Mouse (Mus musculus): ENCODE results near the gene Cib3. TPM values are rescaled to one million over a fixed set of nuclear protein-coding genes. Genes with fewer than 3 reads are reported as not detected.

Cib3 gene
- total RNA-seq, 2 experiments from 2014 or later: not detected

DNA sequence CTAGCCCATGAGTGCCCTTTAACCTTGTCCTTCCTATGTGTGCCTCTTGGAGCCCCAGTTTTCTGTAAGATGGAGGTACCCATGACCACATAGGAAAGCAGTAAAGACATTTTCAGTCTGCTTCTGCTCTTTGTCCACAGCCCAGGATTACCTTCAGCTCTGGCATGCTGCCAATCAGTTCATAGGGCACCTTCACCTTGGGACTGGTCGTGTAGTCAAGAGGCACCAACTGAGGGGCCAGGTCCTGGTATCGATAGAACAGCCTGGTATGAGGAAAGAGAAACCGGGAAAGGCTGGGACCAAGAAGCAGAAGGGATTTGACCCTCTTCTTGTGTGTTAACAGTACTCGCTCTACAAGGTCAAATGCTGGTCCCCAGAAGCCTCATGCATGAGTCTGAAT, 2.4 kb downstream of the Cib3 start:
- DNase-seq: no peak

DNA sequence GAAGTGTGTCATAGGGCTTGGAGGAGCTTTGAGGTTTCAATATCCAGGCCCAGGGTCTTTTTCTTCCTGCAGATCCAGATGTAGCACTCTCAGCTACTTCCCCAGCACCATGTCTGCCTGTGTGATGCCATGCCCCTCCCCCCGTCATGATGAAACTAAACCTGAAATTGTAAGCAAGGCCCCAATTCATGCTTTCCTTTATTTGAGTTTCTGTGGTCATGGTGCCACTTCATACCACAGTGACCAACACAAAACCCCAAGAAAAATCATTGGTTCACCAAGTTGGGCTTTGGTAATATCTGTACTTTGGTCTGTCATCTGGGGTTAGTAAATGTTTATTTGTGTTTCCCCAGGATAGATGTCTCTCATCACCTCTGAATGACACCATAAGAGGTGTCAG, 4.1 kb downstream of the Cib3 start:
- no peak for DNase-seq

DNA sequence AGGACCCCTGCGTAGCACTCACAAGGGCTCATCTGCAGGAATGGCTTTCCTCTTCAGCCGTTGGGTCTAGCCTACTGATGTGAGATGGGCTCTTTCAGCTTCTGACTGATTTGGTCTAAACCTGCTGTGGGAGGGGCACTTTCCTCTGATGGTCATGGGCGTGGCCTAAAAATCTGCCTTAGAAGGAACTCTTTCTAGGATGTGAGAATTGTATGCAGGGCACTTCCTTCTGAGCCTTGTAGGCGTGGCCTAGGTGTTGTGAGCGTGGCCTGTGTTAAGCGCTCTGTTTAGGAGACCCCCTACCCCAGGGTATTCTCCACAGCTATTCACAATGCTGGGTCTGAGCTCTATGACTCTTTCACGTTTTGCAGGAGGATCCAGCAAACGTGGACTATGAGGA, 14.6 kb downstream of the Cib3 start:
- DNase-seq: no peak

DNA sequence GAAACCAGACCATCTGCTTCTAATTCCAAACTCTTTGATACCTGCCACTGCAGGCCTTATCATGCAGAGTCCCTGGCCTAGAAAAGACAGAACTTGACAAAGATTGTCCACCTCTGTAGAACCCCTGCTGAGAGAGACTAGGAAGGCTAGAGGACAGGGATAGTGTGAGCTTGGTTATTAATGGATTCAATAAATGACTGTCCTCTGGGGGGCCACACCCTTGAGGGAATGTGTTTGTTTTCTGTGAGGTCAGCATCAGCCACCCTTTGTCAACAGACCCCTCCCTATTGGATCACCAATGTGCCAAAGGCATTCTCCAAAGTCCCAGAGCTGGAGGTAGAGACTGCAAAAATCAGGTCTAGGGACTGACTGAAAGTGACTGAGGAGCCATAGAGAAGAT, 20.6 kb downstream of the Cib3 start:
- DNase-seq: no peak

DNA sequence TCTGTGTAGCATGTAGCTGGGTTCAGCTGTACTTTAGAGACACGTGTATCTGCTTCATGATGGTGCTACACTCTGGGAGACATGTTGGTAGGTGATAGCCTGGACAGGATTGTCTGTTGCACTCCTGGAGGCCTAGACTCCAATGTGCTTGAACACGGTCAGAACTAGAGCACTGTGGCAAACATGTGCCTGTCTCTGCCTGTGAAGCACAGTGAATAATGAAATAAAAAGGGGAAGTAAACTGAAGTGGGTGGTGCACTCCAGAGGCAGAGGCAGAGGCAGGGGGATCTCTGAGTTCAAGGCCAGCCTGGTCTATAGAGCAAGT, 22.5 kb downstream of the Cib3 start:
- no peak for DNase-seq

DNA sequence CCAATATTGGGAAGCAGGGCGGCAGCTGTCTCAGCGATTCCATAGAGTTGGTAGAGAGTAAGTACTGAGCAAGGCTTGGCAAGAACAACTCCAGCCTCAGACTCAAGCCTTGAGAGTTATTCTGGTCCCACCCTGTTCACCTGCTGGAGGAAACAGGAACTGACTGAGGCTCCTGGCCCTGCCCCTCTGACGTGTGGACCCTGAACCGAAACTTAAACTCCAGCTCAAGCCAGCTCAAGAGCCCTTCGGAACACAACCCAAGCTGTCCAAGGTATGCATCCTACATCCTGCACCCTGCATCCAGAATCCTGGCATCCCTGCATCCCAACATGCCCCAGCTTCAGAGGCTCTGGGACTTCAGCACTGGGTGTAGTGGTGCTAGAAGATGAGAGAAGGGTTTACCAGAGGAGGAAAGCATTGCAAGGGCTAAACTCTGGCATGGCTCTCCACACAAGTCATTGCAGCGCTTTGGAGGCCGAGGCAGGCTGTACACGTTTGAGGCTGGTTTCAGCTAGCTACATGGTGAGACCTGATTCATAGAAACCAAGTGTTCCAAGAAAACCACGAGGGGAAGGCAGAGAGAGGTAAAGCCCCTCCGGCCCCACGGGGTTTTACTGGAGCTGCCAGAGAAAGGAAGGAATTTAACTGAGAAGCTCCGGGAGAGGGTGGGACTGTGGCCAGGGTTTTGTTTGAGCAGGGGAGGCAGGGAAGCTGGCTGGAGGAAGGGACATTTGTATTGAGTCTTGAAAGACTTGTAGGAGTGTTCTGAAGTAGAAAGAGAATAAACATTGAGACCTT, 23.0 kb downstream of the Cib3 start, which contains the start of gene Hsh2d:
Gene Hsh2d (plus strand): TSS at position 222 of the 798 bp plus-strand sequence.
- no peak for DNase-seq

DNA sequence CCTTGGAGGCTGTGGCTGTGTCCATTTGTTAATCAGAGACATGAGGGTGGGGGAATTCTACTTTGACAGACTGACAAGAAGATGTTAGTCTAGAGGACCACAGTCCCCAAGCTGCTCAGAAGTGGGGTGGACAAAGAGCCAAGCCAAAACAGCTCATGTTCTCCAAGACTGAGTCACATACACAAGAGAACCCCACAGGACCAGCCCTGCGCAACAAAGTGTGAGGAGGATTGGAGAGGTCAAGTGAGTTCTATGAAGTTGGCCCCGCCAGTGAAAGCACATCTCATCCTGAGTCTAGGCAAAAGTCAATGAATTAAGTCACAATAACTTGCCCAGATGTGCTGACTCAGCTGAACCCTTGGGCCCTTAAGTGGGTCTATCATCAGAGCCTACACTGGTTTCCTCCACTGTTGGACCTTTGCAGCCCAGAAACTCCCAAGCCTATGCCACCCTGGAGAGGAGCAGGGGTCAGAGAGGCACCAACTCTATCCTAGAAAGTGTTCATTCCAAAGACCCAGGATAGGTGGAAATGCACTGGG, 24.8 kb downstream of the Cib3 start:
- no peak for DNase-seq

DNA sequence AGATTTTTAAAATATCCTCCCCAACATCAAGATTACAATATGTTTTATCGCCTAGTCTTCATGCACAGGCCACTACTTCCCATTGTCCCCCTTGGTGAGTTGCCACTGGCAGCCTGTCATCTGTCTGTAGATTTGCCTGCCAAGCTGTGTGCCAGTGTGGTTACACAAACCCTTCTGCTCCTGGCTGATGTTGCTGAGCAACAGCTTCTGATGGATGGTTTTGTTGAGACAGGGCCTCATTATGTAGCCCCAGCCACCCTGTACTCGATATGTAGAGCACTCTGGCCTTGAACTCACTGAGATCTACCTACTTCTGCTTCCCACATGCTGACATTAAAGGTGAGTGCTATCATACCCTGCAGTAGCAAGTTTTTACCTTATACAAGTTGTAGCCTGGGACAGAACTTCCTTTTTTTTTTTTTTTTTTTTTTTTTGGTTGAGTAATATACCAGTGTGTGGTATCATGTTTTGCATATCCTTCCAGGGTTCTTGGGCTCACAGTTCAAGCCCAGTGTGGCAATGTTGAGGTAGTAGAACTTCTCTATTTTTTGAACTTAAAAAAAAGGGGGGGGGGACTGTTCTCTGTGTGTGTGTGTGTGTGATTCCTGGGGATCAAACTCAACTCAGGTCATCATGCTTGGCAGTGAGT, 29.0 kb downstream of the Cib3 start:
- no peak for DNase-seq

DNA sequence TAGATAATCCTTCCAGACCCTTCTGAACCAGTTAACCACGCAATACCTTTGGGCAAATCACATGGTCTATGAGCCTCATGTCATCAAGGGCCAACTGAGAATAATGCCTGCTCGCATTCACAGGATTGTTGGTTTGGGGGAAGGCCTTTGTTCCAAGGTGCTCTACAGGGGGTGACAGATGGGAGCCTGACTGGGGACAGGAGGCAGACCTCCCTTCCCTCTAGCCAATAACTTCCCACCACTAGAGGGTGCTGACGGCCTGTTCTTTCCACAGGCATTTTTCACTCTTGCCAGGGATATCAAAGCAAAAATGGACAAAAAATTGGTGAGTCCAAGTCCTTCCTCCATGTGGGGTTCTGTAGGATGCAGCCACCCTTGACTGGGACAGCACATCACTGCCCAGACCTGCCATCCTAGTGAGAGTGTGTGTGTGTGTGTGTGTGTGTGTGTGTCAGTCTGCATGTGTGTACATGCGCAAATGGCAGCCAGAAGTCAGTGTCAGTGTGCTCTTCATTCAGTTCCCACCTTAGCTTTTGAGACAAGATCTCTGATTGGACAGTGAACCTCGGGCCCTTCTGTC, 35.2 kb downstream of the Cib3 start:
- peak; percentile 77 for DNase-seq

DNA sequence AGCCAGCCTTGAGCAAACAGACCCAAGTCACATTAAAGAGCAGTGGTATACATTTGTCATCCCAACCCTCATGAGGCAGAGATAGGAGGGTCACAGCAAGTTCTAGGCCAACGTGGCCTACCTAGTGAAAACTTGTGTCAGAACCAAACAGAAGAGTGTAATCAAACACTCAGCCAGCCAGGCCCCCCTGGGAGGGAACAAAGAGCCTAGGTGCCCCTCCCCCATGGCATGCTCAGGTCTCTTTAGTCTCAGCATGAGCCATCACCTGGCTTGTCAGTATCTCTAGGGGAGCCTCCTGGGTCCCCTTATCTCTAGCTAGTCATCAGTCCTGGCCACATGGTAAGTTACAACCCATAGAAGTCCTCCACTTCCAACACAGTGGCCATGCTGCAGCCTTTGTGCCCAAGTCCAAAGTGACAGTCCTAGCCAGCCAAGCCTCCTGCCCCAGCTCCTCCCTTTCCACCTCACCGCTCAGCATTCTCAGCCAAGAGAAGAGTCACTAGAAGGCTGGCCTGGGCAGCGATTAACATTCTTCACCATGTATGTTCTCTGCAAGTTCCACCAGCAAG, 42.9 kb downstream of the Cib3 start:
- DNase-seq: no peak

DNA sequence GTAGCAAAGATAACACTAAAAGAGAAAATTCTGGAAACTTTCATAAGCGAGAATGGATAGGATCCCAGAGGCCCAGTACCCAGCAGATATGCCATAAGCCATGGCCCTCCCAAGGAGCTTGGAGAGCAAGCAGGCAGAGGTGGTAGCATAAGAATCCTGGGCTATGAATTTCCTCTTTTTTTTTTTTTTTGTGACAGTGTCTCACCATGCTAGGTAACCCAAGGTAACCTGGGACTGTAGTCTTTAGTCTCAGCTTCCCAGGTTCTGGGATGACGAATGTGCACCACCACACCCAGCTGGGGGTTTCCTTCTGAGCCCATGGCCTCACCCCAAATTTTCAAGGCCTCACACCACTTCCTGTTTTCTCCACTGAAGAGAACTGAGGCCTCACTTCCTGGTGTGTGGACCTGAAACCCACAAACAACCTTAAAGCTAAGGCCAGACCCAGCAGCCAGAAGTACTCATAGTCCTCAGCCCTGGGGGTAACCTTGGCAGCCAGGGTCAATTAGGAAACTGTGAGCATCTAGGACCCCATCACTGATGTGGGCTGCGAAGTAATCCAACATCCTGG, 43.5 kb downstream of the Cib3 start:
- DNase-seq: no peak

DNA sequence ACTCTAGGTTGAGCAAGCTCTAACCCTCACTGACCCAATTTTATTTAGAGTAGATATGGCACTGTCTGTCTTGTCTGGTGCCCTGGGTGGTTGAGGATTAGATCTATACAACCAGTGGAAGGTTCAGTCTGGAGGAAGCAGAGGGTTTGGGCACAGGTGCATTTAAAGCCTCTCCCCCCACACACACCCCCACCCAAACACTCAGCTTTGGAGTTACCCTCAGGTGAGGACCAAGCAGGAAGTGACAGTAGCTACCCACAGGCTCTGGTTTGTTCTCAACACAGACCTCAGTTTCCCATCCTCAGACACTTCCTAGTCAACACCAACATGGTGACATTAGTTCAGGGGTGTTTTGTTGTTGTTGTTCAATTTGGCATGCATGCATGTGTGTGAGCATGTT, 49.8 kb downstream of the Cib3 start:
- DNase-seq: no peak

DNA sequence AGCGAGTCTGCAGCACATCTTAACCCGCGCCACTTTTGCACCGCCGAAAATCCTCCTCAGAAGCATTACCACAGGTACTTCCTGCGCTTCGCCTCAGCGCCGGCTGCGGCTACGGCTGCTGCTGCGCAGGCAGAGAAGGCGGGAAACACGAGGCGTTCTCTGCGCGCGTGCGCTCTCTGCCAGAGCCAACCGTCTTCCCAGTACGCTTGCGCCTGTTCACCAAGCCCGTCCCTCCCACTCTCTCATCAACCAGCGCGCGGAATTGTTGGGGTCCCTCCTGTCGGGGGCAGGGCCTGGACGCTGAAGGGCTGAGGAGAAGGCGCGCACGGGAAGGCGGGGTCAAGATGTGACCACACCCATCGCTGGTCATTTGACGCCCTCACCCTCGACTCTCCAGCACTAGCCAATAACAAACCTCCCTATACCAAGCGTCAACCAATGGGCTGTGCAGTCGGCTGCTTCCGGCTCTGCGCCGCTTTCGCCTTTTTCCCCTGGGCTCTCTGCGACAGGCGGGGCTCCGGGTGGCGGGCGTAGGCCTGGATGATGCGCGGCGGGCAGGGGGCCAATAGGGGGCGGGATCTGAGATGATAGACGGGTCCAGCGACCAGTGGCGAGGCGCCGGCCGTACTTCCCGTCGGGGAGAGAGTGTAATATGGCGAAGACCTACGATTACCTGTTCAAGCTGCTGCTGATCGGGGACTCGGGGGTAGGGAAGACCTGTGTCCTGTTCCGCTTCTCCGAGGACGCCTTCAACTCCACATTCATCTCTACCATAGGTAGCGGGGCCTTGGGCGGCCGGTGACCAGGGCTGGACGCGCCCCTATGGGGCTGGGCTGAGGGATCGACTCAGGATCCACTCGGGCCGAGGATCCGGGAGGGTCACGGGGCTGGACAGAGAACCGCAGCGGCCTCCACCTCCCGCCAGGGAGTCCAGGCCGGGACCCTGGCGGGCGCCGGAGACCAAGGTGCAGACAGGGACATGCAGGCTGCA, 51.6 kb downstream of the Cib3 start, which contains the start of gene Rab8a:
Gene Rab8a (plus strand): TSS at position 494 of the 991 bp plus-strand sequence.
- peak; percentile 100 for DNase-seq

DNA sequence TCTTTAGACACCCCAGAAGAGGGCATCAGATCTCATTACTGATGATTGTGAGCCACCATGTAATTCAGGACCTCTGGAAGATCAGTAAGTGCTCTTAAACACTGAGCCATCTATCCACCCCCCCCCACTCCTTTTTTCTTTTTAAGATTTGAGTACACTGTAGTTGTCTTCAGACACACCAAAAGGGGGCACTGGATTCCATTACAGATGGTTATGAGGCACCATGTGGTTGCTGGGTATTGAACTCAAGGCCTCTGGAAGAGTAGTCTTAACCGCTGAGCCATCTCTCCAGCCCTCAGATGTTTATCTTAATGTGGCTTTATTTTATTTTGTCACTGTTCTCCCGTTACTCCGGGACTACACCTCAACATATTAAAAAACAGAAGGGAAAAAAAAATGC, 52.6 kb downstream of the Cib3 start:
- no peak for DNase-seq

DNA sequence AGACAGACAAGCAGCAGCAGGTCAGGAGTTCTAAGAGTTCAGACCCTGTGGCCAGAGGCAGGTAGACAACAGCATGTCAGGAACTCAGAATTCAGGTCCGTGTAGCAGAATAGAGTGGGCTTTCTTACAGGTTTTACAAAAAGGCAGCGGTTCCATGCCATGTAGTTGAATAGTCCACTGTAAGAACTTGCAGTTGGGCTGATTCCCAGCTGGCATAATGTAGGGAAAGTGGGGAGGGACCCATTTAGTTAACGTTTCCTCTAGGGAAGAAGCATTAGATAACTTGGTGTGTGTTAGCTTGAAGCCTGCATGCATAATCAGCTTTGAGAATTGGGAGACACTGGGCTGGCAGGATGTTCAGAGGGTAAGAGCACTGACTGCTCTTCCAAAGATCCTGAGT, 53.9 kb downstream of the Cib3 start:
- DNase-seq: no peak

DNA sequence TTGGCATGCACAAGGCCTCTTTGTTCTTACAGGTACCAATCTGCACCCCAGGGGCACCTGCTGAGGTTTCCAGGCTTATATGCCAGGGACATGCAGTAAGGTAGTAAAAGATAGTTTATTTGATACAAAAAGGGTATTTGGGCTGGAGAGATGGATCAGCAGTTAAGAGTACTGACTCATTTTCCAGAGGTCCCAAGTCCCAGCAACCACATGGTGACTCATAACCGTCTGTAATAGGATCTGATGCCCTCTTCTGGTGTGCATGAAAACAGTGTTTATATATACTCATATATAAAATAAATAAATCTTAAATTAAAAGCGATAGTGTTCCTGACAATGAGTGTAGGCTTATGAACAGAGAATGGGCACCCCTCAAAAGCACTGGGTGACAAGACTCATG, 54.5 kb downstream of the Cib3 start:
- no peak for DNase-seq

Other genes starting within 250 kb of the Cib3 start
- under 1 TPM; 0.19 to 0.75 TPM for gene Cyp4f18, start 203.2 kb downstream of the Cib3 start, total RNA-seq (2021)
- gene Olfr372, start 171.6 kb downstream of the Cib3 start, total RNA-seq (2021): not detected
- gene Olfr373, start 129.7 kb downstream of the Cib3 start, total RNA-seq (2021): not detected
- gene Olfr374, start 105.8 kb downstream of the Cib3 start, total RNA-seq (2021): not detected
- 100 to 1,000 TPM; 115 to 142 TPM for gene Tpm4, start 77.9 kb downstream of the Cib3 start, total RNA-seq (2021)
- 10 to 100 TPM; 22.8 to 30.8 TPM for gene Rab8a, start 51.6 kb downstream of the Cib3 start, total RNA-seq (2021)
- not detected for gene Hsh2d, start 23.2 kb downstream of the Cib3 start, total RNA-seq (2021)
- gene Gm11034, start 799 bp upstream of the Cib3 start, total RNA-seq (2021): not detected
- gene Fam32a, start 6.9 kb upstream of the Cib3 start, total RNA-seq (2021): 10 to 100 TPM; 14.7 to 17.9 TPM
- 10 to 100 TPM; 28.7 to 35.9 TPM for gene Ap1m1, start 27.2 kb upstream of the Cib3 start, total RNA-seq (2021)
- gene Gm10282, start 92.4 kb upstream of the Cib3 start, total RNA-seq (2021): 10 to 100 TPM; 14.2 to 15.8 TPM
- 10 to 100 TPM; 25.2 to 31.9 TPM for gene Klf2, start 106.2 kb upstream of the Cib3 start, total RNA-seq (2021)
- gene Eps15l1, start 208.6 kb upstream of the Cib3 start, total RNA-seq (2021): 10 to 100 TPM; 27.4 to 38.7 TPM
- 1 to 10 TPM; 1.7 to 1.8 TPM for gene Calr3, start 231.0 kb upstream of the Cib3 start, total RNA-seq (2021)
- 1 to 10 TPM; 3.6 to 5.6 TPM for gene 1700030K09Rik, start 231.0 kb upstream of the Cib3 start, total RNA-seq (2021)

All from gastrocnemius, postnatal 10 days (tissue).